Mouse (Mus musculus) neural tube, embryonic 10.5 days (tissue): ENCODE data around the gene Rbm8a.
"Not testable (repeated sequence)": the region's sequence is repeated elsewhere in the genome, so short reads cannot be mapped to it uniquely, and the experiment has no call there.

ENCODE experiments used
- DNase-seq: peaks from one replicate; pipeline ENCODE4 v3.0.0-alpha.2; 2017; ENCODE audit warnings: low spot score; ENCODE audit errors: extremely low spot score

Gene Rbm8a

GRCm38 (mm10) chr3:96603311-96603710, 26.4 kb upstream of the Rbm8a start:
- no peak for DNase-seq

DNA sequence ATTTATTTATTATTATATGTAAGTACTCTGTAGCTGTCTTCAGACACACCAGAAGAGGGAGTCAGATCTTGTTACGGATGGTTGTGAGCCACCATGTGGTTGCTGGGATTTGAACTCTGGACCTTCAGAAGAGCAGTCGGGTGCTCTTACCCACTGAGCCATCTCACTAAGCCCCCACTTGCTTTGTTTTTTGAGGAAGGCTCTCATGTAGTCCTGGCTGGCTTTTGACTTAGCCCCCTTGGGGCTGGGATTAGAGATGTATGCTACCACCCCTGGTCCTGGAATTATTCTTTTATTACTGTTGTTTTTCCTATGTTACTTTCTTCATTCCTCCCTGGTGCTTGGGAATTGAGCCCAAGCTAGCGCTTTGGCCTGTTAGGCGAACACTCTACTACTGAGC, 23.7 kb upstream of the Rbm8a start:
- DNase-seq, result not testable (repeated sequence)

DNA sequence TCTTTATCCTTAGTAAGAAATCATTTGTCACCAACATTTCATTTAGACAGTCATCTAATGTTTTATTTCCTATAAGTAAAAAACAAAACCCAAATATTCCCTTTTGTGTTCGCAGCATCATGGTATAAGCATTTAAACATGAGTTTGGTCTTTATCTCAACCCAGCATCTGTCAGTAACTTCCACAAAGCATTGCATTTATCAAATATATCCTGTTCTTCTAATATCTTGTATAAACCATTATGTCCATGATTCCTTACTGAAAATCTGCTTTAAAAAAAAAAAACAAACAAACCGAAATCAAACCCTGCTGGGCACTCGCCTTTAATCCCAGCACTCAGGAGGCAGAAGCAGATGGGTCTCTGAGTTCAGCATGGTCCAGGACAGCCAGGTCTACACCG, 23.1 kb upstream of the Rbm8a start:
- no peak for DNase-seq

DNA sequence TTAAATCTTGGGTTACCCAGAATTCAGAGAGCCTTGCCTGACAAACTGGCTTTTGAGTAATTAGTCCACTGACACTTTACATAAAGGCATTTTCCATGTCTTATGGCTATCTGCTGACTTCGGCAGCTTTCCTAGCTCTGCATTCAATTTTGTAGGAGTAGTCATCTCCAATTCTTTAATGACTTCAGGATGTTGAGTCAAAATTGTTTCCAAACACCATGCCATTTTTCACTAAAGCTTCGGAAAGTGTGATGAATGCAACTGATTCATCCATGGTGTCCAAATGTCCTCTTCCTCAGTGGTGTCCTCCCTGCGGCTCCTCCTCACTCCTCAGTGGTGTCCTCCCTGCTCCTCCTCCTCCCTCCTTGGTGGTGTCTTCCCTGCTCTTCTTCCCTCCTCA, 11.8 kb upstream of the Rbm8a start:
- no peak for DNase-seq

DNA sequence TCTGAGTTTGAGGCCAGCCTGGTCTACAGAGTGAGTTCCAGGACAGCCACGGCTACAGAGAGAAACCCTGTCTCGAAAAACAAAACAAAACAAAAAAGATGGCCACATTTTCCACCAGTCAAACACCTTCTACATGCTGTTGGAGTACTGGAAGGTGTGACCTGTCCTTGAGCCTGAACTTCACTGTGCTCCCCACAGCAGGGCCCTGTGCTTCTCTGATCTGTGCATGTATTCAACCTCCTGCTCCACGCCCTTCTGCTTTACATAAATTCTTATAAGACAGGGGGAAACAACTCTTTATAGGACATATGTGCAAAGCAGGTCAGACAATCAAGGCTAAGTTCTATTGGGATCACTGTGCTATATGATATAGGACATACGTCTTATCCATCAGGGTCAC, 6.5 kb upstream of the Rbm8a start:
- no peak for DNase-seq

- no peak for DNase-seq
Measured at GRCm38 (mm10) chr3:96632058-96632457, 2.3 kb downstream of the Rbm8a start.

DNA sequence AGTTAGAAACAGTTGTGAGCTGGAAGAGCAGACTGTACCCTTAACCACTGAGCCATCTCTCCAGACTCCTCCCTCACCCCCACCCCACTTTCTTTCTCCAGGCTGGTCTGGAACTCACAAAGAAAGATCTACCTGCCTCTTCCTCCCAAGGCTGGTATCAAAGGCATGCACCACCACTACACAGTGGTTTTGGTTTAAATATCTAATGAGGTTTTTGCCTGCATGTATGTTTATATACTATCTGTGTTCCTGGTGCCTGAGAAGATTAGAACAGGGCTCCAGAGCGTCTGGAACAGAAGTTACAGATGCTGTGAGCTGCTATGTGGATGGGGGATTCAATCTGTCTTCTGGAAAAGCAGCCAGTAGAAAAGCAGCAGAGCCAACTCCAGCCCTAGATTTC, 4.3 kb downstream of the Rbm8a start:
- DNase-seq, result no peak

GRCm38 (mm10) chr3:96634928-96635879, 5.5 kb downstream of the Rbm8a start, which contains the start of the genes Pex11b and Gm42957:
TSS of gene Pex11b (plus strand) at chr3:96635376.
TSS of gene Gm42957 (plus strand) at chr3:96635474.
- DNase-seq, result peak; percentile 83

GRCm38 (mm10) chr3:96635906-96636305, 6.2 kb downstream of the Rbm8a start:
- DNase-seq, result no peak

GRCm38 (mm10) chr3:96636448-96636847, 6.7 kb downstream of the Rbm8a start:
- DNase-seq, result no peak

DNA sequence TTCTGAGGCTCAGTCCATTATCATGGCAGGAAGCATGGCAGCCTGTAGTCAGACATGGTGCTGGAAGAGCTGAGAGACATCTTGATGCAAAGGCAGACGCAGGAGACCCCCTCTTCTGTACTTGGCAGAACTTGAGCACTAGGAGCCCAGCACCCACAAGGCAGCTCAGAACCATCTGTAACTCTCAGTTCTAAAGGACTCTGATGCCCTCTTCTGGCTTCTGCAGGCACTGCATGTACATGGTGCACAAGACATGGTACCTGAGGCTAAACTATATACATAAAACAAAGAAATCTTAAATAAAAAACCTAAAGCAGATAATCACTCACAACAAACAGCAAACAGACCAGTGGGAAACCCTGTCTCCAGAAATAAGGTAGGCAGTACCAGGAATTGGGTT, 9.5 kb downstream of the Rbm8a start:
- DNase-seq, result peak; percentile 59

DNA sequence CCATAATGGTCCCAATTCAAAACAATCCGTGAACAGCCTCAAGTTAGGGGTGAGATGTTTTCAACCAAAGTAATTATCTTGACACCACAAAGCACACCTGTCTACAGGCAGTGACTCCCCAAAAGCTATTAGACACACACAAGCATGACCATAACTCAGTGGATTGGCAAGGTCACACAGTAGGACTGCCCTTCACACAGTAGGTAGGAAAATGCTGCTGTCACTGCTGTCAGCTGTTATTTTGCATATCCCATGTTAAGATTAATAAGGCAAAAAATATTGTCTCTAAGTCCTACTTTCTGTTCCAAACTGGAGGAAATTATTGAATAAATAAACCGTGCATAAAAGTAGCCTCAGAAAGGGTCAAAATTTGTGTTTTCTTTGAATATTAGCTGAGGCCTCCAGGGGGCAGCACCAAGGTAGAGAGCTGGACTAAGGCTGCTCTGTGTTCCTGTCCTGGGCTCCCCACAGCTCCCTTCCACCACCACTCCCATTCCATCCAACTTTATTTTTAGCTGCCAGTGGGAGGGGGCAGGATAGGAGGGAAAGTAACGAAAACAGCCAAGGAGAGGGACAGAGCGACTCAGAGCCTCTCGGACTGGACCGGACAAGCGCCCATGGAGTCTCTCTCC, 15.4 kb downstream of the Rbm8a start, which contains the start of gene Itga10:
Gene Itga10, plus strand, starts transcription at position 567 of the 632 bp plus-strand sequence.
- DNase-seq, result peak; percentile 26

DNA sequence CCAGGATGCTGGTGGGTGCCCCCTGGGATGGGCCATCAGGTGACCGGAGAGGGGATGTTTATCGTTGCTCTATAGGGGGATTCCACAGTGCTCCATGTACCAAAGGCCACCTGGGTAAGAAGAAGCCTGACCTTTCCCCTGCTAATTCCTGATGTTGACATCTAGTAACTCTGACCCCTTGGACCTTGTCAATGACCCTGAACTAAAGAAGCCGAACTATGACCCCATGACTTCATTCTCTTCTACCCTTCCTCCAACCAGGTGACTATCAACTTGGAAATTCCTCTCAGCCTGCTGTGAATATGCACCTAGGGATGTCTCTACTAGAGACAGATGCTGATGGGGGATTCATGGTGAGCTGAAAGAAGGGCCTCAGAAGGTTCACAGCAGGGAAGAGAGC, 17.6 kb downstream of the Rbm8a start:
- no peak for DNase-seq

DNA sequence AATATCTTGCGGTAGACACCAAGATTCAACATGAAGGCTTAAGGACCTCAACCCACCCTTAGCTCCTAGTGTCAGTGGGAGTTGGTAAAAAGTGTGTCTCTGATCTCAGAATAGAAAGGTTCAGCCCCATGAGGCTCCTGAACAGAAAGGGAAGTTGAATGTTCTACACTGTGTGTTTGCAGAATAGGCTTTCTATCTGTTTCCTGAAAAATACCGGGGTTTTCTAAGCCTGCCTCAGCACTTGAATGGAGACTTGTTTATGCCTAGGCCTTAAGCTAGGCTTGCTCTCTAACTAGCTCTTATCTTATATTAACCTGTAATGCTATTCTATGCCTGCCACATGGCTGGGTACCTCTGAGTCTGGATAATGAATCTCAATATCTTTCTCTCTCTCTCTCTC, 31.2 kb downstream of the Rbm8a start:
- no peak for DNase-seq

DNA sequence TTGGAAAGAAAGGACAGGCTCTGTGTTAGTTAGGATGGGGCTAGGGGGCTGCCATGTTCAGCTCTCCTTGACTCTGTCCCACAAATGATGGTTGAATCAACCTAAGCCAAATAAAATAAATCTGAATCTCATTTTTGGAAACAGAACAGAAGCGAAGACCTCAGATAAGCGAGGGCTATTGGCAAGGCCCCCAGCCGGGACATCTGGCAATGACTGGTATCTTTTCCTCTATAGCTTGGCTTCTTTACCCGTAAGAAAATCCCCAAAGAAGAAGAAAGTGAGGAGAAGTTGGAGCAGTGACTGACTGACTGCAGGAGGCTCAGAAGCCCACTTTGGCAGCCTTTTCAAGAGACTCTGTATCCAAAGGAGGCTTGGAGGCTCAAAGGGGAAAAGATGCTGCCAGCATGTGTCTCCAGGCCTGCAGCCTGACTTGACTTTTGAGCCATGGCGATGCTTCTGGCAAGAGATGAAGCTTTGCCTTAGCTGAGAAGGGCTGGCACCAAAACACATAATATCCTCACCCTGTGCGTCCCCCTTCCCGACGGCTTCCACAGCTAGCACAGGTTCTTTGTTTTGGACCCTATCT, 33.1 kb downstream of the Rbm8a start:
- DNase-seq, result peak; percentile 29

GRCm38 (mm10) chr3:96663432-96664239, 33.9 kb downstream of the Rbm8a start:
- DNase-seq, result peak; percentile 86

- DNase-seq, result not testable (repeated sequence)
Measured at GRCm38 (mm10) chr3:96665732-96666363, 36.1 kb downstream of the Rbm8a start.

DNA sequence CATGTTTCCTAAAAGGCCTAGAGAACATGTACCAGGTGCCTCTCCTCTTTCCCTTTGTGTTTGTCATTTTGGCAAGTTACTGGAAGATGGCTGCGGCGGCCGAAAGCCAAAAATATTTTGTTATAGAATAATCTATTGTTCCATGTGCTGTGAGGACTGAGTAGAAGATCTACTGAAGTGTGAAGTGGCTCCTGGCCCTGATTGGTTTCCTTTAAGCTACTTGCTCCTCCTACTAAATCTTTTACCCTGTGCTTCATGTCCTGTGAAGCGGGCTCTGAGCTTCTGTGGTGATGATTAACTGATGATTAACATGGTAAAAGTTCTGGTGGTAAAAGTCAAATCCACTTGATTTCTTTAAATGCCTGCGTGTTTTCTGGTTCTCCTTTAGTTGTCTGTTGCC, 37.2 kb downstream of the Rbm8a start:
- no peak for DNase-seq

DNA sequence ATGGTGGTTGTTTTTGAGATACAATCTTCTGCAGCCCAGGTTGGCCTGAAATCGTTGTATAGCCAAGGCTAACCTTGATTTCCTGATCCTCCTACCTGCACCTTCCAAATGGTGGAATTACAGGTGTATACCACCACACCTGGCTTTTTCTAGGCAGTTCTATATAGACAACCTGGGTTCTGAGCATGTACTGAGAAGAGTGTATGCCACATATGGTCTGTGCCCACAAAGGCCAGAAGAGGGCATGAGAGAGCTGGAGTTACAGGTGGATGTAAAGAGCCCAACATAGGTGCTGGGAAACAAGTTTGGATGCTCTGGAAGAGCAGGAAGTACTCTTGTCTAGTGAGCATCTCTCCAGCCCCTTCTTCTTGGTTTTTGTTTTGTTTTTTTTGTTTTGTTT, 37.6 kb downstream of the Rbm8a start:
- DNase-seq, result no peak

- no peak for DNase-seq
Measured at GRCm38 (mm10) chr3:96668424-96669067, 38.8 kb downstream of the Rbm8a start.
